Mouse (Mus musculus): Measurements from ENCODE around the gene Gng8. TPM values are rescaled to one million over a fixed set of nuclear protein-coding genes. Genes with fewer than 3 reads are reported as not detected.

The Gng8 gene
- polyA plus RNA-seq, 1 experiment from 2014 or later, result 12.1 TPM

GRCm38 (mm10) chr7:16920150-16920579 lies 28.6 kb downstream of the Gng8 start:
- 82% methylated on average over 7 of the region's 7 CpGs for WGBS
- H3K4me3 ChIP-seq, result no peak overlapping the region
- peak overlapping the region; percentile 91 for H3K4me2 ChIP-seq (replicated peaks)
- H3K9me3 ChIP-seq (replicated peaks), result no peaks in the 10 kb centered on the region
- peaks cover 46% of the 10 kb centered on the region for H3K36me3 ChIP-seq
- peaks cover 63% of the 10 kb centered on the region for H3K4me1 ChIP-seq
- no peaks in the 10 kb centered on the region for H3K27me3 ChIP-seq
- H3K27ac ChIP-seq, result peak overlapping the region; percentile 60
- peak overlapping the region; percentile 50 for H3K9ac ChIP-seq
- ATAC-seq (ENCODE audit: low FRiP score), result no peak

GRCm38 (mm10) chr7:16920818-16921791 lies 29.5 kb downstream of the Gng8 start:
- Histone ChIP-seq H3K27me3 (no peaks in the 10 kb centered on the region), H3K36me3 (peaks cover 38% of the 10 kb centered on the region), H3K4me1 (peaks cover 63% of the 10 kb centered on the region), H3K4me3 (peak overlapping the region; percentile 92), H3K27ac (peak overlapping the region; percentile 99), H3K9ac (peak overlapping the region; percentile 98), H3K4me2 (replicated peaks) (peak overlapping the region; percentile 91), H3K9me3 (replicated peaks) (no peaks in the 10 kb centered on the region)
- no peak for ATAC-seq (ENCODE audit: low FRiP score)
- WGBS, result 34% methylated on average over 21 of the region's 21 CpGs

GRCm38 (mm10) chr7:16921881-16922335 lies 30.3 kb downstream of the Gng8 start:
- peaks cover 30% of the 10 kb centered on the region for H3K36me3 ChIP-seq
- H3K27me3 ChIP-seq, result no peaks in the 10 kb centered on the region
- no peak for ATAC-seq (ENCODE audit: low FRiP score)
- H3K9me3 ChIP-seq (replicated peaks), result no peaks in the 10 kb centered on the region
- peak overlapping the region; percentile 91 for H3K4me2 ChIP-seq (replicated peaks)
- H3K4me3 ChIP-seq, result peak overlapping the region; percentile 92
- WGBS, result 53% methylated on average over 6 of the region's 6 CpGs
- H3K4me1 ChIP-seq, result peaks cover 59% of the 10 kb centered on the region
- H3K9ac ChIP-seq, result peak overlapping the region; percentile 98
- peak overlapping the region; percentile 99 for H3K27ac ChIP-seq

- H3K36me3 ChIP-seq, result peaks cover 24% of the 10 kb centered on the region
Observed at GRCm38 (mm10) chr7:16922360-16922973, 30.9 kb downstream of the Gng8 start.

GRCm38 (mm10) chr7:16923283-16924036 lies 31.9 kb downstream of the Gng8 start:
- H3K4me1 ChIP-seq, result peaks cover 45% of the 10 kb centered on the region
- peak; percentile 6; the same call in 1 of the 2 replicates for ATAC-seq (ENCODE audit: low FRiP score)
- H3K9ac ChIP-seq, result peak overlapping the region; percentile 98
- H3K4me2 ChIP-seq (replicated peaks), result peak overlapping the region; percentile 91
- peaks cover 14% of the 10 kb centered on the region for H3K36me3 ChIP-seq
- H3K27ac ChIP-seq, result peak overlapping the region; percentile 99
- WGBS, result under 1% methylated on average over 54 of the region's 57 CpGs
- H3K27me3 ChIP-seq, result no peaks in the 10 kb centered on the region
- H3K9me3 ChIP-seq (replicated peaks), result no peaks in the 10 kb centered on the region
- peak overlapping the region; percentile 92 for H3K4me3 ChIP-seq

More at GRCm38 (mm10) chr7:16922360-16922973, 30.9 kb downstream of the Gng8 start:
- Histone ChIP-seq H3K9me3 (replicated peaks) (no peaks in the 10 kb centered on the region), H3K4me2 (replicated peaks) (peak overlapping the region; percentile 91), H3K9ac (peak overlapping the region; percentile 98), H3K4me3 (peak overlapping the region; percentile 92), H3K4me1 (peaks cover 54% of the 10 kb centered on the region), H3K27ac (peak overlapping the region; percentile 99), H3K27me3 (no peaks in the 10 kb centered on the region)
- ATAC-seq (ENCODE audit: low FRiP score), result no peak
- 43% methylated on average over 10 of the region's 10 CpGs for WGBS

- Histone ChIP-seq H3K9me3 (replicated peaks) (no peaks in the 10 kb centered on the region), H3K4me1 (peaks cover 37% of the 10 kb centered on the region), H3K4me3 (peak within 1 kb of the TSS; percentile 92), H3K27ac (peak within 1 kb of the TSS; percentile 99), H3K4me2 (replicated peaks) (peak within 1 kb of the TSS; percentile 91), H3K9ac (peak within 1 kb of the TSS; percentile 98), H3K36me3 (peaks cover 6% of the 10 kb centered on the region), H3K27me3 (no peaks in the 10 kb centered on the region)
- peak; percentile 93 for ATAC-seq (ENCODE audit: low FRiP score)
- 2% methylated on average over 60 of the region's 64 CpGs for WGBS
Observed at GRCm38 (mm10) chr7:16924037-16924834, 32.6 kb downstream of the Gng8 start, which contains the start of gene Calm3. Gene Calm3, minus strand, starts transcription at chr7:16924114.

GRCm38 (mm10) chr7:16928341-16928740 lies 36.8 kb downstream of the Gng8 start:
- H3K27ac ChIP-seq, result no peak overlapping the region
- no peaks in the 10 kb centered on the region for H3K36me3 ChIP-seq
- 54% methylated on average over 2 of the region's 2 CpGs for WGBS
- no peak overlapping the region for H3K9ac ChIP-seq
- no peaks in the 10 kb centered on the region for H3K9me3 ChIP-seq (replicated peaks)
- H3K4me2 ChIP-seq (replicated peaks), result no peak overlapping the region
- no peak overlapping the region for H3K4me3 ChIP-seq
- peaks cover 13% of the 10 kb centered on the region for H3K4me1 ChIP-seq
- no peaks in the 10 kb centered on the region for H3K27me3 ChIP-seq
- no peak for ATAC-seq (ENCODE audit: low FRiP score)

- no peak for ATAC-seq (ENCODE audit: low FRiP score)
- Histone ChIP-seq H3K4me3 (no peak overlapping the region), H3K27me3 (no peaks in the 10 kb centered on the region), H3K9ac (no peak overlapping the region), H3K9me3 (replicated peaks) (no peaks in the 10 kb centered on the region), H3K4me2 (replicated peaks) (no peak overlapping the region), H3K4me1 (peaks cover 19% of the 10 kb centered on the region), H3K27ac (no peak overlapping the region), H3K36me3 (no peaks in the 10 kb centered on the region)
- 8% methylated on average over 1 of the region's 1 CpGs for WGBS
Observed at GRCm38 (mm10) chr7:16930850-16931249, 39.3 kb downstream of the Gng8 start.

- Histone ChIP-seq H3K4me3 (no peak overlapping the region), H3K27me3 (no peaks in the 10 kb centered on the region), H3K4me2 (replicated peaks) (no peak overlapping the region), H3K9ac (no peak overlapping the region), H3K9me3 (replicated peaks) (no peaks in the 10 kb centered on the region), H3K36me3 (no peaks in the 10 kb centered on the region), H3K4me1 (peaks cover 19% of the 10 kb centered on the region), H3K27ac (no peak overlapping the region)
- ATAC-seq (ENCODE audit: low FRiP score), result peak; percentile 57
- WGBS, result 17% methylated on average over 14 of the region's 14 CpGs
Observed at GRCm38 (mm10) chr7:16931968-16932627, 40.5 kb downstream of the Gng8 start.

- Histone ChIP-seq H3K27me3 (no peaks in the 10 kb centered on the region), H3K36me3 (no peaks in the 10 kb centered on the region), H3K4me2 (replicated peaks) (0 out of 2 replicates have a peak overlapping the region, but pooled peaks have one; percentile 3), H3K4me3 (no peak overlapping the region), H3K27ac (peak overlapping the region; percentile 41), H3K9me3 (replicated peaks) (no peaks in the 10 kb centered on the region), H3K9ac (no peak overlapping the region), H3K4me1 (peaks cover 19% of the 10 kb centered on the region)
- 40% methylated on average over 14 of the region's 14 CpGs for WGBS
- ATAC-seq (ENCODE audit: low FRiP score), result peak; percentile 72
Observed at GRCm38 (mm10) chr7:16932704-16933577, 41.4 kb downstream of the Gng8 start.
